Mouse (Mus musculus) forebrain, embryonic 10.5 days (tissue): ENCODE data around the gene Mipol1. TPM values are rescaled to one million over a fixed set of nuclear protein-coding genes. Genes with fewer than 3 reads are reported as not detected.
"Not testable (repeated sequence)": the region's sequence is repeated elsewhere in the genome, so short reads cannot be mapped to it uniquely, and the experiment has no call there.

Experiments
- DNase-seq: peaks from one replicate; pipeline ENCODE4 v3.0.0-alpha.2; 2017; ENCODE audit warnings: low spot score; ENCODE audit errors: extremely low spot score
- H3K27ac ChIP-seq: fragments of 300-500 bp; sonication (generic); 2 replicates; pipeline ENCODE4 v1.5.1; 2016; ENCODE audit warnings: mild to moderate bottlenecking
- H3K27me3 ChIP-seq: fragments of 300-500 bp; sonication (generic); 2 replicates; pipeline ENCODE4 v1.6.1; 2016; ENCODE audit warnings: mild to moderate bottlenecking; ENCODE audit not compliant: poor library complexity, severe bottlenecking
- H3K36me3 ChIP-seq: fragments of 300-500 bp; sonication (generic); replicated peaks from 2 replicates; pipeline ENCODE4 v1.6.1; 2016; ENCODE audit warnings: mild to moderate bottlenecking, moderate library complexity
- H3K4me1 ChIP-seq: fragments of 300-500 bp; sonication (generic); 2 replicates; pipeline ENCODE4 v1.6.1; 2016
- H3K4me3 ChIP-seq: fragments of 300-500 bp; sonication (generic); 2 replicates; pipeline ENCODE4 v1.5.1; 2016; ENCODE audit warnings: mild to moderate bottlenecking, moderate library complexity
- H3K9me3 ChIP-seq: fragments of 300-500 bp; sonication (generic); 2 replicates; pipeline ENCODE4 v1.6.1; 2016; ENCODE audit warnings: mild to moderate bottlenecking, moderate library complexity
- WGBS: fragments of 180-500 bp; shearing (Covaris S2); methylation state at CpG from one replicate; pipeline ENCODE4 v1.1.7; 2016; 5-methylcytosine and 5-hydroxymethylcytosine counted together
- polyA plus RNA-seq: library from polyadenylated mRNA; unstranded; fragments of >200 nt; fragmentation: Nextera tagmentation; extraction: Ambion mirVana; gene quantifications from 2 replicates; pipeline ENCODE4 v1.2.1, GENCODE M21; 2016

Gene Mipol1
- polyA plus RNA-seq, 1 experiment from 2014 or later: 8.2 TPM

DNA sequence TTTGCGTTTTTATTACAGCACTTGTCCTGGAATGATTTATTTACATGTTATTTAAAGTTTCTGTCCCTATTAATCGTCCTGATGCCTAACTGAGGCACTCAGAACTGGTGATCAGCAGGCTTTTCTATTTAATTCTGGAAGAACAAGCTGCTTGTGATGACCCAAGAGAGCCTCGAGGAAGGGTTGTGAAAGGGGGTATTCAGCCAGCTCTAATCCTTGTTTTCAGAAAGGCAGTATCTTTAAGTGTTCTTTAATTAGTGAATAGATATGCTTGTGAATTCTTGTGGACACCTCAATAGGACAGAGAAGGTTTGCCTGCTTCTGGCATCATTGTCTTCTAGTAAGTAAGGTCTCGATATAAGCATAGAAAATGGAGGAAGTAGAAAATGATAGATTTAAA lies 170.0 kb downstream of the Mipol1 start:
- WGBS: 15% methylated on average over 4 of the region's 4 CpGs
- Histone ChIP-seq H3K4me1 (peaks cover 45% of the 10 kb centered on the region), H3K9me3 (no peaks in the 10 kb centered on the region), H3K27me3 (peaks cover 6% of the 10 kb centered on the region; the same call in 1 of the 2 replicates), H3K36me3 (no peaks in the 10 kb centered on the region), H3K27ac (no peak overlapping the region), H3K4me3 (no peak overlapping the region)
- no peak for DNase-seq

DNA sequence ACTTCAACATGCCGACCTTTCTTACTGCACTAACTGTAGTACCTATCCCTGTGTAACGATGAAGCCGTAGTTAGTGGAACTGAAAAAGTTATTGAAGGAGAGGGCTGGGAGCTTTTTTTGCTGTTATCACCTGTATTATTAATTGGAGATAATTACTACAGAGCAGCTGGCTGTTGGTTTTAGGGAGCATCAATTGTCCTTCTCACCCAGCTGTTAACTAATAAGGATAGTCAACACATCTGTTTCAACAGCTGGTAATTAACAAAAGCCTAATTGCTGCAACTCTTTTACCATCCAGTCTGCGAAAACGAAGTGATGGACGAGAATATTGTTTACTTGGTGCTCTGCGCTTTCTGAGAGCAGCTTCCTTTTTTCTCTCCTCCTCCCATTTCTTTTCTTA lies 170.9 kb downstream of the Mipol1 start:
- no peak for DNase-seq
- 0 out of 2 replicates have a peak overlapping the region, but pooled peaks have one; percentile 53 for H3K27ac ChIP-seq
- peaks cover 6% of the 10 kb centered on the region; the same call in 1 of the 2 replicates for H3K27me3 ChIP-seq

DNA sequence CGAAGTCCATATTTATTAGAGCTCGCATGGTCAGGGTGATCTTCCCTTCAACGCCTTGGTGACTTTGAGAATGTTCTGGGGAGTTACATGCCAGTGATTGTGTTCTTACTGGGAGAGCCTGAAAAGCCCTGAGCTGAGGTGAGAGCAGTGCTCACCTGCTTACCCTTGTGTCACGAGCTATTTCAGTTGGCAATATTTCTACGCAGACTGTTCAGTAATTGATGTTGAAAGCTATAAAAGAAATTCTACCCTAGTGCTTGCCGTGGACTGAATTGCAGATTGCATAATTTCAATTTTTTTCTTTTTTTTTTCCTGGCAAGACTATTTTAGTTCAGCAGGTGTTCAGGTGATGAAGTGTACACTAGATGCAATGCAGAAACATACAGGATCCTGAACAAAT lies 172.1 kb downstream of the Mipol1 start:
- Histone ChIP-seq H3K9me3 (no peaks in the 10 kb centered on the region), H3K36me3 (no peaks in the 10 kb centered on the region), H3K27ac (no peak overlapping the region), H3K27me3 (peaks cover 6% of the 10 kb centered on the region; the same call in 1 of the 2 replicates), H3K4me3 (no peak overlapping the region), H3K4me1 (peaks cover 45% of the 10 kb centered on the region)
- no peak for DNase-seq
- WGBS: 82% methylated on average over 6 of the region's 6 CpGs

More for the DNA sequence above, 170.9 kb downstream of the Mipol1 start:
- Histone ChIP-seq H3K9me3 (no peaks in the 10 kb centered on the region), H3K4me3 (peak overlapping the region; percentile 9), H3K36me3 (no peaks in the 10 kb centered on the region), H3K4me1 (peaks cover 45% of the 10 kb centered on the region)
- 24% methylated on average over 7 of the region's 7 CpGs for WGBS

DNA sequence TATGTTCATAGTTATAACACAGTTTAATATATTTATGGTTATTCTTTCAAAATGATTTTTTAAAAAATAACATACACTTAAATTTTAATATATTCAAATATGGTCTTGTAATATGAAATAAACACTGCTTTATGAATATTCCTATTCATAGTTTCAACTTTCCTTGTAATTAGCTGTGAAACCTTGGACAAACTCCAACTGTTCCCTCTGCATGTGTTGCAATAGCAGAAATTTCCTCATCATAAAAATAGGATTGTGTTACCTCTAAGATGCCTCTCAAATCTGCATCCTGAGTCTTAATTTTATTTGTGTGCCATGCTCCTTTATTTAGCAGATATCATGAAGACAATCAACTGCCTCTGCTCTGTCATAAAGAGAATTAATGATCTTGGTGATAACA lies 179.7 kb downstream of the Mipol1 start:
- Histone ChIP-seq H3K36me3 (no peaks in the 10 kb centered on the region), H3K9me3 (no peaks in the 10 kb centered on the region), H3K27ac (no peak overlapping the region), H3K4me1 (no peaks in the 10 kb centered on the region), H3K4me3 (no peak overlapping the region), H3K27me3 (no peaks in the 10 kb centered on the region)
- DNase-seq: no peak

GRCm38 (mm10) chr12:57413833-57414232 lies 183.6 kb downstream of the Mipol1 start:
- Histone ChIP-seq H3K4me3 (no peak overlapping the region), H3K9me3 (no peaks in the 10 kb centered on the region), H3K27me3 (no peaks in the 10 kb centered on the region), H3K4me1 (no peaks in the 10 kb centered on the region), H3K27ac (no peak overlapping the region), H3K36me3 (no peaks in the 10 kb centered on the region)
- DNase-seq: no peak
- WGBS: 88% methylated on average over 3 of the region's 3 CpGs

DNA sequence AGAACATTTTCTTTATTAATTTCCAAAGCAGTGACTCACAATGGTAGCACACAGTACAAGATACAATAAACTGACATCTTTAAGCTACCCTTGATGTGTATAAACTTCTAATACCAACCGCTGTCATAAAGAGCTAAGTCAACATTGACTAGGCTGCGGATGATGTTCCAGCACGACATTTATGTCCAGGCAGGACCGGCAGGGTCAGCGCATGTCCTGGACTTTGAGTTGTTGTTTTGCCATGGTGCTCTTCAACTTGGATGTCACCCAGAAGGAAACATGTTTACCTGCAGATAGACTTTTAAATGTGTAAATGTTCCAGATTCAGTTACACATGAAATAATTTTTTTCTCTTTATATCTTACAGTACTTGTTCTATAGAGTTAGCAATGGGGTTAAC lies 194.7 kb downstream of the Mipol1 start:
- H3K4me3 ChIP-seq: no peak overlapping the region
- no peaks in the 10 kb centered on the region for H3K4me1 ChIP-seq
- no peak for DNase-seq
- WGBS: 97% methylated on average over 5 of the region's 5 CpGs
- H3K27ac ChIP-seq: no peak overlapping the region
- H3K27me3 ChIP-seq: no peaks in the 10 kb centered on the region
- no peaks in the 10 kb centered on the region for H3K9me3 ChIP-seq
- H3K36me3 ChIP-seq: no peaks in the 10 kb centered on the region

- no peaks in the 10 kb centered on the region for H3K27me3 ChIP-seq
Measured at GRCm38 (mm10) chr12:57428243-57428642, 198.0 kb downstream of the Mipol1 start.

DNA sequence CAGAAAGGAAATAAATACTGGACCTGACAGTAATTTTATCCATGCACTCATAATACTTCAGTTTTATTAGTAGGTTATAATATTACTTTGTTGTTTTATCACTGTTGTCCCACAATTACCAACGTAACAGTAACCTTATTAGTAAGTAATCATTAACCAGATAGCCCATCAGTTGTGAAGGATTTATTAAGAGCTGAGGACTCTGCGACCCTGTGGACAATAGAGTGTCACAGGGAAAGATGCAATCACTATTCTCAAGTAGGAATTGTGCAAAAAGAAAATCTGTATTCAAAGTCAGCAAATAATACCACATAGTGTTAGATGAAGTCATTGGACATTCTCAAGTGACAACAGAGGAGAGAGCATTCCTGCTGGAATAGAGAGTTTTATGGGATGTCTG lies 198.5 kb downstream of the Mipol1 start:
- Histone ChIP-seq H3K4me3 (no peak overlapping the region), H3K27me3 (no peaks in the 10 kb centered on the region), H3K27ac (no peak overlapping the region), H3K9me3 (no peaks in the 10 kb centered on the region), H3K4me1 (no peaks in the 10 kb centered on the region), H3K36me3 (no peaks in the 10 kb centered on the region)
- WGBS: 85% methylated on average over 2 of the region's 2 CpGs
- DNase-seq: no peak

More at GRCm38 (mm10) chr12:57428243-57428642, 198.0 kb downstream of the Mipol1 start:
- Histone ChIP-seq H3K4me1 (no peaks in the 10 kb centered on the region), H3K9me3 (no peaks in the 10 kb centered on the region), H3K27ac (no peak overlapping the region), H3K36me3 (no peaks in the 10 kb centered on the region), H3K4me3 (no peak overlapping the region)
- 91% methylated on average over 3 of the region's 3 CpGs for WGBS
- DNase-seq: no peak

GRCm38 (mm10) chr12:57436939-57437659 lies 206.9 kb downstream of the Mipol1 start:
- H3K27me3 ChIP-seq, H3K4me1 ChIP-seq, H3K9me3 ChIP-seq, H3K4me3 ChIP-seq, DNase-seq, H3K27ac ChIP-seq, H3K36me3 ChIP-seq: not testable (repeated sequence)
- WGBS: 60% methylated on average over 8 of the region's 8 CpGs

- WGBS: 70% methylated on average over 10 of the region's 10 CpGs
- Histone ChIP-seq H3K36me3 (no peaks in the 10 kb centered on the region), H3K27me3 (no peaks in the 10 kb centered on the region), H3K4me1 (no peaks in the 10 kb centered on the region), H3K27ac (no peak overlapping the region), H3K4me3 (no peak overlapping the region), H3K9me3 (no peaks in the 10 kb centered on the region)
- no peak for DNase-seq
Measured at GRCm38 (mm10) chr12:57444281-57444903, 214.2 kb downstream of the Mipol1 start.

DNA sequence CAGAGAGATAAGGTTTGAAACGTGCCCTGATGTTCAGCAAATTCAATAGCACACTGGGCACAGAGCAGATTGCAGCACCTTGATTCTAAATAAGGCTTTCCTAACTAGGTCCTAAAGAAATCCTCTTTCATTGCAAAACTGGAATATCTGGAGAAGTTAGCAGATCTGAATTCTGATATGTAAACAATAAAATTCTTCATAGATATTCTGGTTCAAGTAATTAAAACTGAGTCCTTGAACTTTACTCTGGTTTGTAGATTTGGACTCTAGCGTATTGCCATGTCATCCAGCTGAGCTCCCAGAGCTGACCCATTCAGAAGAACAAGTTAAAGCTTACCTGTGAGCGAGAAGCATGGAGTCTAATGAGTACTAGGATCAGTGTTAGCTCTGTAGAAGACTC lies 217.1 kb downstream of the Mipol1 start:
- no peaks in the 10 kb centered on the region for H3K9me3 ChIP-seq
- no peaks in the 10 kb centered on the region for H3K27me3 ChIP-seq
- H3K27ac ChIP-seq: no peak overlapping the region
- H3K36me3 ChIP-seq: no peaks in the 10 kb centered on the region
- WGBS: 84% methylated on average over 3 of the region's 3 CpGs
- DNase-seq: no peak
- H3K4me1 ChIP-seq: no peaks in the 10 kb centered on the region
- no peak overlapping the region for H3K4me3 ChIP-seq

DNA sequence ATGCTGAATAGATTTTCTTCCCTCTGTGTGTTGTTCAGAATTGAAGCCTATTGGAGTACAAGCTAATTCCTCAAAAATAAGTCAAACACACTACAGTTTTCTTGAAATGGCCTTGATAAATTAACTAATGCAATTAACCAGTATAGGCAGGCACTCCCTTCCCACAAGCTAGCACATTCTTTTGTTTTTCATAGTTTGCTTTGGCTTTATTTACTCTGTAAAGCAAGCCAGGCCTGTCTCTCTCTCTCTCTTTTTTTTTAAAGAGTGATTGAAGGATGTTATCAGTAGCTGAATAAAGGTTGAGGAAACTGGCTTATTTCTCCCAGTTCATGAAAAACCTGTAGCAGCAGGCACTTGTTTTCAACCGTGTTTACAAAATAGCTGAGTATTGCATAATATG lies 219.1 kb downstream of the Mipol1 start:
- no peaks in the 10 kb centered on the region for H3K27me3 ChIP-seq
- DNase-seq: no peak
- no peaks in the 10 kb centered on the region for H3K36me3 ChIP-seq
- no peak overlapping the region for H3K4me3 ChIP-seq
- H3K27ac ChIP-seq: no peak overlapping the region
- WGBS: 88% methylated on average over 1 of the region's 1 CpGs
- no peaks in the 10 kb centered on the region for H3K4me1 ChIP-seq
- H3K9me3 ChIP-seq: no peaks in the 10 kb centered on the region

GRCm38 (mm10) chr12:57450017-57450583 lies 219.9 kb downstream of the Mipol1 start:
- H3K27ac ChIP-seq: no peak overlapping the region
- no peak overlapping the region for H3K4me3 ChIP-seq
- no peaks in the 10 kb centered on the region for H3K9me3 ChIP-seq
- WGBS: 91% methylated on average over 5 of the region's 5 CpGs
- no peaks in the 10 kb centered on the region for H3K4me1 ChIP-seq
- H3K36me3 ChIP-seq: no peaks in the 10 kb centered on the region
- no peak for DNase-seq
- no peaks in the 10 kb centered on the region for H3K27me3 ChIP-seq
